Mouse (Mus musculus) frontal cortex, postnatal 36 days (tissue): Measurements from ENCODE around the gene C8g.

Experiments
- DNase-seq, 2 experiments: peaks; one replicate each; pipeline ENCODE4 v3.0.0; 2022; ENCODE audit warnings: low spot score in 2 of 2

The C8g gene

DNA sequence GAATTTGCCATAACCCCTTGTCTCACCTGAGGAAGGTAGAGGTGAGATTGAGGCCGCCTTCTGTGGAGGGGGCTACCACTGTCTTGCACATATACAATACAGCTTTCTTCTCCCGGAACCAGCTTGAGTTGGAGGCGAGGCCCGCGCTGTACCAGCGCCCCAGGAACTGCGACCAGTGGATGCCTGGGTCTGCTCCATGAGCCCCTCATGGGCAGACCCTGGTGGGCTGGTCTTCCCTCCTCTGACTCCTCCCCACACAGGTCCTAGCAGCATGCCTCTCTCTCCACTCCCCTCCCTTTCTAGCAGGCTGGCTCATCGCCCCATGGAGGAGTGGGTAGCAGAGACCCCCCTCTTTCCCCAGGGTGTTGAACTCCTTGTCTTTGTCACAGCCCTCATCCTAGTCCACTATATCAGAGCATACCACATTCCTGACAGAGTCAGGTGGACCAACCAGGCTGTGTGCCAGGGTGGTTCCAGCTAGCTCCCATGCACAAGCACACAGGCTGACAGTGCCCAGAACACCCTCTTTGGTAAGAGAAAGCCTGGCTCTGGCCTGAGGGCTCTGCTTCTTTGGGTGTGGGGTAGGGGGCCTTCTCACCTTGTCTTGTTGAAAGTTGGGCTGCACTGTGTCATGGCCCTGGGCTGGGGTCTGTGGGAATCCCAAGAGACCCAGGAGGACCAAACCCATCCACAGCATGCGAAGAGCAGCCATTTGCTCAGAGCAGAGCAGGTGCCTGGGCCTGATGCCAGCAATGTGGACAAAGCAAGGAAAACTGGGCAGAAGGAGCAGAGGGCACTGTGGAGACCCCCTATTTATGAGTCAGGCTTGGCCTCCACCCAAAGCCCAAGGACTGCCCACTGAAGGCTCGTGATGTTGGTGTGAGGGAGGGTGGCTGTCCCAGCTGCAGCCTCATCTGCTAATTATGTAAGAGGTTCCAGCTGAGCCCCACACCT is 32.3 kb downstream of the C8g start:
- peak; percentile 33 to 44 for DNase-seq

DNA sequence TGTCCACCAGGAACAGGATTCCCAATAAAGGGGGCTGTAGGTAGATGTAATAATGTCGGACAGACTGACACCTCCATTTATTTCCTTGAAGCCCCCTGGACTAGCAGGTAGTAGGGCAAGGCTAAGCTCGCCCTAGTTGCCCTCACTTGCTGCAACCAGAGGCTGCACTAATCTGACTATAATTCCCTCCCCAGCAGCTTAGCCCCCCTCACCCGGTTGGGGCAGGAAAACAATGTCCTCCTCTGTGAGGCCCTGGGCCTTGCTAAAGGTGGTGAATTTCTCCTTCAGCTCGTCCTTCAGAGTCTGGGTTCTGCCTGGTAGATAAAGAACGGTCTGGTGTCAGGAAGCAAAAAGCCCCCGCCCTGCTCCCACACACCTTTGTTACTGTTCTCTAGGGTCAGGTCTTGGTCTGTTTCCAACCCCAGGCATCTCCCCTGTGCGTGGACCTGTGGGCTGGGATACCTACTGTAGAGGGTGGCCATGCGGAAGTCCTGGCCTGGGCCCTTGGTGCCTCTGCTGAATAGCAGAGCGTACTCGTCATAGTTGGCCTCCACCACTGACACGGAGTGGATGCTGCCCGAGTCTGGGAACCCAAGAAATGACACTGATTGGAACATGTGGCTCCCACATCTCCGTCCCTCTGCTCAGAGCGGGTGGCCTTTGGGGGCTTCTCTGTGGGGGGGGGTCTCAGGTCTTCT is 33.8 kb downstream of the C8g start:
- no peak for DNase-seq

DNA sequence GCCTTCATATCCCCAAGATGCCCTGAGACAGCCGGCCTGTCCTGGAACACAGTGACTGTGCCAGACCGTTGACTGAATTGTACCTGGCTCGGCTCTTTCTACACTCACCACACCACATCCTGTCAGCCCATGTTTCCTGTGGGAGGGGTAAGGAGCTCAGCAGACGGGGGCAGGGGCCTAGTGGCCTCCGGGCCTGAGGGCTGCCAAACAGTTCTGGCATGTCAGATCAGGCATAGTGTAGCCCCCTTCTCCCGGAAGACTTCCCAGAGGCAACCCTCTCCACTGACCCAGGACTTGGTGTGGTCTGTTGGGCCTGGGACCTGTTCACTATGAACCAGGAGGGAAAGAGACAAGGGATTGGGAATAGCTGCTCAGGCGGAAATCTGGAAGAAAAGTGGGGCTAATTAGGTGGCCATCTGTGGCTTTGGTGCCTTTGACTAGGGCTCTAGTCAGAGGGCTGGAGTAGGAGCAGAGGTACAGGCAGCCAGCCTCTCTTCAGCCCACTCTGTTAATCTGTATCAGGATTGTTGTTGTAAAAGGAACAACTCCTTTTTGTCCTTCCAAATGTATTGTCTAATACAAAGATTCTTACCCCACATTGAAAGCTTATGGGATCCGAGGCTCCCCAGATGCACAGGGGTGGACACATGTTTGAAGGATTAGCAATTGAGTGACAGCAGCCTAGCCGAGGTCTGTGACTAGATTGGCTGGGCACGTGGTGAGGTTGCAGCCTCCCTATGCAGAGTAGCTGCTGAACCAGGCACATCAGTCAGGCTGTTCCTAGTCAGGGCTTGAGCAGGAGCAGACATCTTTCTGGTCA is 35.5 kb downstream of the C8g start:
- no peak for DNase-seq

DNA sequence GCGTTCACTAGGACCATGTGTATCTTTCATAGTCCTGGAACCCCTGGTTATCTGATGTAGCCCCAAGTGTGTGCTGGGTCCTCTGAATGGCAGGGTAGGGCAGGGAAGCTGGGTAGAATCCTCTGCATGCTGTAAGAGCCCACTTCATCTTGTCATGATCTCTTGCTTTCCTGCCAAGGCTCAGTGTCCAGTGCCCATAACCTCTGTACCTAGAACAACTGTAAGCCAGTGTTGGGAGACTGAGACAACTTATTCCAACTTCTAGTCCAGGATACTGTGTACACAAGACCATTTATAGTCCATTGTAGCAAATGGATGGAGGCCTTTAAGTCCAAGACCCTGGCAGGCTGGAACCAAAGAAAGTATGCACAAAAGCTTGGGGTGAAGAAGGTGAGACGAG is 36.3 kb downstream of the C8g start:
- DNase-seq, result no peak

DNA sequence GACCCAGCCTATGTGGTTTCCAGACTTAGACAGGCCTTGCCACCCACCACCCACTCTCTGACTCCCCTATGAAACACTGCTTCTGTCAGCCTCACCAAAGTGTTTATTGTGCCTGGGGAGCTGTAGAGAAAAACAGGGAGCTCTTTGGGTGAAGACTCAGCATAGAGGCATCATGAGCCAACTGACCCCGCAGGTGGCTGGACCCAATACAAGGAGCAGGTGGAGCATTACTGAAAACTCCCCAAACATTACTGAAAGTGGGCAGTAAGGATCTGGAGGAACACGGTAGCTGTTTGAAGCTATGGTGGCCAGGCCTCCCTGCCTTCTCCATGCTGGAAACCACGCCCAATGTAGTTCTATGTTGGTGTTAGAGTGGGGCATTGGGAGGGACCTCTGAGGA is 37.9 kb downstream of the C8g start:
- DNase-seq, result no peak

DNA sequence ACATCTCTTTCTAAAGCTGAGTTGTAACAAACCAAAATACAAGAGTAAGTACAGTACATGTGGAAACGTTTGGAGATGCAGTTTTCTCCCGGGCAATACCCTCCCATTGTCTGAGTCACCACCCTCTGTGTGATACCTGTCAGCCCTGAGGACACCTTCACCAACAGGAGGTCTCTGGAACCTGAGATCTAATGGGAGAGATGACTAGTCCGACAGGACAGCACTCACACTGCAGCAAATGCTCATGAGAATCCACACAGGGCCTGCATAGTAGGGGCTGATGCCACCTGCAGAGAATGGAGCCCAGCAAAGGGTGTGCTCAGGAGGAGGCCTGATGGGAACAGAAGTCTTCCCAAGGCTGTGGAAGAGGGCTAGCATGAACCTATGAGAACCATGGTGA is 40.1 kb downstream of the C8g start:
- no peak for DNase-seq

DNA sequence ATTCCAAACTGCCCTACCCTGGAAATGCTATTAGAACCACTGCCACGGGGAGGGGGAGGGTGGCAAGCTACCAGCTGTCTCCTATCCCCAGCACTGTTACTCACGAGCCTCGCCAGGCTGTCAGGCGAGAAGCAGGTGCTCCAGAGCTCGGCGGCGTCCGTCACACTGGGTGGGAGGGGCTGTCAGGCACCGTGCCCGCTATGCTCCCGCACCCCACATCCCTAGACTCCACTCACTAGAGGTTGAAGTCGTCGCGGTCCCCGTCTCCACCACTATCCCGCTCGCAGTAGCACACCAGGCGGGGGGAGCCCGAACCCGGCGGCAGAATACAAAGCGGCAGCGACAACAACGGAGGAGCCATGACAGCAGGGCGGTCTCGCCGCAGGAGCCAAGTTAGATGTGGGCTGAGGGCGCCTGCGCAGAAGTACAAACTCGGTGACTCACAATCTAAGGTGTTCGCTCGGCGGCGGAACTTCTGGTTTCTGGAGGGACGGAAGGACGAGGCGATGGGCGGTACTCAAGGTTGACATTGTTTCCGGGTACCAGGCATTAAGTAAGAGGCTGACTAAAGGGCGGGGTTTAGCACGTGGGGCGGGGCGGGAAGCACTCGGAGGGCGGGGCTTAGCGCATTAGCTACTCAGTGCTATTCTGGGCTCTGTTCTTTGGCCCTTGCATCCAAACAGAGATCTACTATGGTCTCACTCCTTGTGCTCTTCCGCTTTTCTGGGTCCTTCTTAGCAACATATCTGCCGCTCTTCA is 40.8 kb downstream of the C8g start, which contains the start of gene Paxx:
TSS of gene Paxx (minus strand) at position 544 of the 759 bp plus-strand sequence.
- DNase-seq, result peak; percentile 95 to 96

DNA sequence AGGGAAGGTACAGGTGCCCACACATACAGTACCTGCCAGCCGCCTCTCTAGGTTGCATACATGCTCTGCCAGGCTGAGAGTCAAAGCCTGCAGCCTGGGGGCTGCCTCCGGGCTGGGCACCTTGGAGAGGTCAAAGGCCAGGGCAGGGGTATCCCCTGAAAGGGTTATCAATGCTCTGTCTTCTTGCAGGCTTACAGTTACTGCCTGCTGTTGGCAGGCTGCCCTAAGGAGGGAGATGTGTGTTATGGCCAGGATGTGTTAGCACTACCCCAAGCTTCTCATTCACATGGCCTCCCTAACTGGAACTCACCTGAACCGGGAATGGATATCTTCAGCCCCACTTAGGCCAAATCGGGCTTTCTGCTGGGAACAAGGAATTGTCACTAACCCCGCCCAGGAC is 41.4 kb downstream of the C8g start:
- no peak for DNase-seq

DNA sequence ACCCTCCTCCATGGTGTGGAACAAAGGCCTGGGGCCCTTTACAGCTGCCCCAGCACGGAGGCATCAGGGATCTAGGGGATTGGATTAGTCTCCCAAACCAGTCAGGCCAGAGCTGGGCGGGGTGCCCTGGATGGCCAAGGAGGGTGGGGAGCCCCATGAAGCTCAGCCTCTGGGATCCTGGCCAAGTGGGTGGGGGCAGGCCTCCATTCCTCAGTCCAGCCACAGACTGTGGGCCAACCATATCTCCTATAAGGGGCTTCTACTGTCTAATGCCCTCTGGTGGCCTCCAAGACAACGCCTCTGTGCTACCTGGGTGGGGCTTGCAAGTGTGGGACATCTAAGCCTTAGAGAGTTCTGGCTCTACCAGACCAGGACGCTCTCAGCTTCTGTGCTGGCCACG is 42.6 kb downstream of the C8g start:
- no peak for DNase-seq

DNA sequence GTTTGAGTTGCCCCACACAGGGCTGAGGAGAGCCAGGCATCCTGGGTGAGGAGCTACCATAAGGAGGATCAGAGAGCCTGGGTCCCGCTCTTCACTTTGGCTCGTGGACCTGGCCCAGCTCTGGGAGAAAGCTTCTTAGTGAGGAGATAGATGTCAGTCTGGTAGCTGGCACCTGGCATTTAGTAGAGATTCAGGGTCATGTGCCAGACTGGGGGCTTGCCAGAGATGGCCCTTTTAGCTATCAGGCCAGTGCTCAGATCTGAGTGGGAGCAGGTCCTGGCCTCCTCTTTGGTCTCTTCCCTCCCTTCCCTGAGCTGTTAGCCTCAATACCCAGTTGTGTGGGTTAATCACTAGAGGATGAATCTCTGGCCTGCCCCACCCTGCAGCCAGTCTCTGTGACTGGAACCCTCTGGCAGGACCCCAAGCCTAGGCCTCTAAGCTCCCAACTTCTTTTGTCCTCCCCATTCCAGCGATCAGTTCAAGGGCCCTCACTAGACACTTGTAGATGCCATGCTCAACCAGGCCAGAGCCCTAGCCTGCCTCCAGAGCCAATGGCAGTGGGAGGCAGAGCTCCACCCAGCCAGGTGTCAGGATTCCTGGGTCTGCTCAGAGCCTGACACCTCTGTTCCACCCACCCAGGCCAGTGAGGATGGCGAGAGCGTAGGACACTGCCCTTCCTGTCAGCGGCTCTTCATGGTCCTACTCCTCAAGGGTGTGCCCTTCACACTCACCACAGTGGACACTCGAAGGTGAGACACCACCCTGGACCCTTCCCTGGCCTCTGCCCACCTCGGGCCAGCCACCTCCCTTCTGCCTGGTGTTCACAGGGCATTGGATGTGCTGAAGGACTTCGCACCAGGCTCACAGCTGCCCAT is 44.3 kb downstream of the C8g start:
- no peak for DNase-seq

DNA sequence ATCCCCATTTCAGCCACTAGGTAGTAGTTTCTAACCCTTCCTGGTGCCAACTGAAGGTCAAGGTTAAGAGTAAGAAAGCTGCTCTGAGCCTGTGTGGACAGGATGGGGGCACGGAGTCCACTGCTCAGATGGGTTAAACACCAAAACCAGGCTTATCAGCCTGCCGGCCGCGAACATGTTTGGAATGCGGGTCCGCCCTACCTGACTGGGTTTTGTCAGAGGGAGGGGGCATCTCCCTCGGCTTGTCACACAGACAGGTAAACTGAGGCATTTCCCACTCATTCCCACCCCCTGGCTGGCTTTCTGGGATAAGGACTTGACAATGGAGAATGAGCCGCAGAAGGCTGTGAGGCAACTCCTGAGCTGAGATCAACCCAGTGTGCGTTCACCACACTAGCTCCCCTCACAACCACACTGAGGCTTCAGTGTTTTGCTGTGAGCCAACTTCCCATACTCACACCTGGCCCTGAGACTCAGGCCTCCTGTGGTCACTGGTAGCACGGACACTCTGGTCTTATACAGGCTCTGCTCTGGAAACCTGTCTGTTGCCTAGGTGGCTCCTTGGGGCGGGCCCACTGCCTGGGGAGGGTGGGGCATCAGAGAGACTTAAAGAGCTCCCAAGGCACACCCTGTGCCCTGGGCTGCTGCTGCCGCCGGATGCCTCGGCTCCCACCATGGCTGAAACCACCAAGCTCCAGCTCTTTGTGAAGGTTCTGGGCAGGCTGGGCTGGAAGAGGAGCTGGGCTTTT is 45.1 kb downstream of the C8g start, which contains the start of gene Clic3:
TSS of gene Clic3 (plus strand) at position 634 of the 749 bp plus-strand sequence.
- no peak for DNase-seq

DNA sequence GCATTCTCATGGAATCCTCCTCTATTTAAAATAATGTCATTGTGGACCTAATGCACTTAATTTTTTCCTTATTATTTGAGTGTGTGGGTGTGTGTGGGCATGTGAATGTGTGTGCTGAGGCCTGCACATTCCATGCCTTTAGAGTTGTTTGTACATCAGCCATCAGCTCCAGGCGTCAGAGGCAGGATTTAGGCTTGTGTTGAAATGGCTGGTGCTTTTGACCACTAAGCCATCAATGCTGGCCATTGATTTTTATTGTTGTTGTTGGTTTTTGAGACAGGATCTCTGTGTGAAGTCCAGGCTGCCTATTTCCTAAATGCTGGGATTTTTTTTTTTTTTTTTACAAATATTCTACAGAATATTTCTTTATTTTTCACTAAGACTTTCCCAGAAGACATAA is 48.6 kb downstream of the C8g start:
- no peak for DNase-seq

DNA sequence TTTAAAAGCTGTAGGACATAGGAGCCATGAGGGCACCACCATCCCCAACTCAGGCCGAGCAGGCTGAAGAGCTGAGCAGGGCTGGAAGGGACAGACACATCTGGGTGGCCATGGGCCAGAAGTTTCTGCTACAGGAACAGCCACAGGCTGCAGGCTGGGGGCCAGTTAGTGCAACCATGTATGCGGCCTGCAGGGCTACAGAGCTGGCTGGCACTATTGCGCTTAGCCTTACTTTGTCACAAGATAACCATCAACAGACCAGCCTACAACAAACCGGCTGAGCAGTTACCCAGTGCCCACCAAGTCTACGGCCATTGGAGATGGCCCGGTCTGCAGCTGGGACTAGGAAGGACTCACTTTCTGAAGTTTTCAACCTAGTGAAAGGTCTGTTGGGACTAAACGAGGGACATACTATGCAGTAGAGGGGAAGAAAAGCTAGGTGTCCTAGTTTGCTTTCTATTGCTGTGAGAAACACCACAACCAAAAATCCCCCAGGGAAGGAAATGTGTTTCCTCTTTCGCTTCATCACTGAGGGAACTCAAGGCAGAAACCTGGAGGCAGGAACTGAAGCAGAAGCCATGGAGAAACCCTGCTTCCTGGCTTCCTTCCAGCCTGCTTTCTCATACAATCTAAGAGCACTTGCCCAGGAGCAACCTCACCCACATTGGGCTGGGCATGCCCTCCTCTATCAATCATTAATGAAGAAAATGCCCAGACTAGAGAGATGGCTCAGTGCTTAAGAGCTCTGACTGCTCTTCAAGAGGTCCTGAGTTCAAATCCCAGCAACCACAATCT is 50.5 kb downstream of the C8g start:
- DNase-seq, result no peak
